Mouse (Mus musculus): ENCODE results near the gene Unc93b1. TPM values are rescaled to one million over a fixed set of nuclear protein-coding genes. Genes with fewer than 3 reads are reported as not detected.

Unc93b1 gene
- polyA plus RNA-seq, 1 experiment: 180 TPM

GRCm38 (mm10) chr19:3910206-3910605 is 24.8 kb upstream of the Unc93b1 start:
- no peak for DNase-seq
- no peak overlapping the region for H3K4me3 ChIP-seq (replicated peaks; ENCODE audit: extremely low read depth, low read depth, low read length)
- TF ChIP-seq POLR2A (IDR thresholded peaks at IDR 0.05; ENCODE audit: borderline replicate concordance, extremely low read depth, low read depth, low read length) (no peak), CTCF (IDR thresholded peaks at IDR 0.05; ENCODE audit: insufficient read depth, low read length) (no peak)
- peaks cover 12% of the 10 kb centered on the region for H3K4me1 ChIP-seq (ENCODE audit: control insufficient read depth, insufficient read depth, low read length)
- 73% methylated on average over 5 of the region's 5 CpGs for WGBS

GRCm38 (mm10) chr19:3912337-3913204 is 22.4 kb upstream of the Unc93b1 start, which contains the start of gene Ndufs8:
Ndufs8 (minus strand) TSS chr19:3912774.
- DNase-seq: peak; percentile 91
- H3K4me1 ChIP-seq (ENCODE audit: control insufficient read depth, insufficient read depth, low read length): peaks cover 8% of the 10 kb centered on the region; the same call in 1 of the 2 replicates
- TF ChIP-seq CTCF (IDR thresholded peaks at IDR 0.05; ENCODE audit: insufficient read depth, low read length): no peak
- TF ChIP-seq POLR2A (IDR thresholded peaks at IDR 0.05; ENCODE audit: borderline replicate concordance, extremely low read depth, low read depth, low read length): peak; percentile 91
- peak within 1 kb of the TSS; percentile 98 for H3K4me3 ChIP-seq (replicated peaks; ENCODE audit: extremely low read depth, low read depth, low read length)
- under 1% methylated on average over 43 of the region's 43 CpGs for WGBS

- 84% methylated on average over 8 of the region's 8 CpGs for WGBS
- TF ChIP-seq POLR2A (IDR thresholded peaks at IDR 0.05; ENCODE audit: borderline replicate concordance, extremely low read depth, low read depth, low read length) (no peak), CTCF (IDR thresholded peaks at IDR 0.05; ENCODE audit: insufficient read depth, low read length) (no peak)
- H3K4me1 ChIP-seq (ENCODE audit: control insufficient read depth, insufficient read depth, low read length): peaks cover 8% of the 10 kb centered on the region; the same call in 1 of the 2 replicates
- DNase-seq: no peak
- H3K4me3 ChIP-seq (replicated peaks; ENCODE audit: extremely low read depth, low read depth, low read length): no peak overlapping the region
Observed at GRCm38 (mm10) chr19:3913692-3914091, 21.3 kb upstream of the Unc93b1 start.

GRCm38 (mm10) chr19:3914535-3914934 is 20.5 kb upstream of the Unc93b1 start:
- H3K4me1 ChIP-seq (ENCODE audit: control insufficient read depth, insufficient read depth, low read length): peaks cover 8% of the 10 kb centered on the region; the same call in 1 of the 2 replicates
- TF ChIP-seq POLR2A (IDR thresholded peaks at IDR 0.05; ENCODE audit: borderline replicate concordance, extremely low read depth, low read depth, low read length) (no peak), CTCF (IDR thresholded peaks at IDR 0.05; ENCODE audit: insufficient read depth, low read length) (no peak)
- 75% methylated on average over 5 of the region's 5 CpGs for WGBS

GRCm38 (mm10) chr19:3916727-3917126 is 18.3 kb upstream of the Unc93b1 start:
- H3K4me3 ChIP-seq (replicated peaks; ENCODE audit: extremely low read depth, low read depth, low read length): no peak overlapping the region
- 68% methylated on average over 11 of the region's 11 CpGs for WGBS
- peaks cover 8% of the 10 kb centered on the region; the same call in 1 of the 2 replicates for H3K4me1 ChIP-seq (ENCODE audit: control insufficient read depth, insufficient read depth, low read length)
- TF ChIP-seq POLR2A (IDR thresholded peaks at IDR 0.05; ENCODE audit: borderline replicate concordance, extremely low read depth, low read depth, low read length): no peak
- TF ChIP-seq CTCF (IDR thresholded peaks at IDR 0.05; ENCODE audit: insufficient read depth, low read length): no peak
- no peak for DNase-seq

More at GRCm38 (mm10) chr19:3914535-3914934, 20.5 kb upstream of the Unc93b1 start:
- DNase-seq: no peak
- no peak overlapping the region for H3K4me3 ChIP-seq (replicated peaks; ENCODE audit: extremely low read depth, low read depth, low read length)

- no peak for TF ChIP-seq POLR2A (IDR thresholded peaks at IDR 0.05; ENCODE audit: borderline replicate concordance, extremely low read depth, low read depth, low read length)
- no peak for TF ChIP-seq CTCF (IDR thresholded peaks at IDR 0.05; ENCODE audit: insufficient read depth, low read length)
- no peak for DNase-seq
Observed at GRCm38 (mm10) chr19:3919928-3920327, 15.1 kb upstream of the Unc93b1 start.

GRCm38 (mm10) chr19:3922661-3923371 is 12.2 kb upstream of the Unc93b1 start:
- no peak overlapping the region for H3K4me3 ChIP-seq (replicated peaks; ENCODE audit: extremely low read depth, low read depth, low read length)
- peaks cover 22% of the 10 kb centered on the region for H3K4me1 ChIP-seq (ENCODE audit: control insufficient read depth, insufficient read depth, low read length)
- TF ChIP-seq CTCF (IDR thresholded peaks at IDR 0.05; ENCODE audit: insufficient read depth, low read length) (no peak), POLR2A (IDR thresholded peaks at IDR 0.05; ENCODE audit: borderline replicate concordance, extremely low read depth, low read depth, low read length) (no peak)
- WGBS: 40% methylated on average over 10 of the region's 10 CpGs
- no peak for DNase-seq

More at GRCm38 (mm10) chr19:3919928-3920327, 15.1 kb upstream of the Unc93b1 start:
- Histone ChIP-seq H3K4me3 (replicated peaks; ENCODE audit: extremely low read depth, low read depth, low read length) (no peak overlapping the region), H3K4me1 (ENCODE audit: control insufficient read depth, insufficient read depth, low read length) (peaks cover 15% of the 10 kb centered on the region)

GRCm38 (mm10) chr19:3923586-3923985 is 11.4 kb upstream of the Unc93b1 start:
- WGBS: 27% methylated on average over 13 of the region's 13 CpGs
- H3K4me3 ChIP-seq (replicated peaks; ENCODE audit: extremely low read depth, low read depth, low read length): no peak overlapping the region
- TF ChIP-seq POLR2A (IDR thresholded peaks at IDR 0.05; ENCODE audit: borderline replicate concordance, extremely low read depth, low read depth, low read length) (no peak), CTCF (IDR thresholded peaks at IDR 0.05; ENCODE audit: insufficient read depth, low read length) (no peak)
- DNase-seq: no peak
- H3K4me1 ChIP-seq (ENCODE audit: control insufficient read depth, insufficient read depth, low read length): peaks cover 22% of the 10 kb centered on the region

- TF ChIP-seq POLR2A (IDR thresholded peaks at IDR 0.05; ENCODE audit: borderline replicate concordance, extremely low read depth, low read depth, low read length): no peak
- Histone ChIP-seq H3K4me1 (ENCODE audit: control insufficient read depth, insufficient read depth, low read length) (peaks cover 26% of the 10 kb centered on the region), H3K4me3 (replicated peaks; ENCODE audit: extremely low read depth, low read depth, low read length) (no peak overlapping the region)
- no peak for DNase-seq
- 67% methylated on average over 8 of the region's 8 CpGs for WGBS
Observed at GRCm38 (mm10) chr19:3924190-3924589, 10.8 kb upstream of the Unc93b1 start.
